Mouse (Mus musculus): ENCODE measurements at regions not wholly inside any gene's neighbourhood (a gene's known extent, or its start where the extent isn't known, plus 50 kb on each side); places are given as distances from the start of the nearest gene placed in this dataset.

DNA sequence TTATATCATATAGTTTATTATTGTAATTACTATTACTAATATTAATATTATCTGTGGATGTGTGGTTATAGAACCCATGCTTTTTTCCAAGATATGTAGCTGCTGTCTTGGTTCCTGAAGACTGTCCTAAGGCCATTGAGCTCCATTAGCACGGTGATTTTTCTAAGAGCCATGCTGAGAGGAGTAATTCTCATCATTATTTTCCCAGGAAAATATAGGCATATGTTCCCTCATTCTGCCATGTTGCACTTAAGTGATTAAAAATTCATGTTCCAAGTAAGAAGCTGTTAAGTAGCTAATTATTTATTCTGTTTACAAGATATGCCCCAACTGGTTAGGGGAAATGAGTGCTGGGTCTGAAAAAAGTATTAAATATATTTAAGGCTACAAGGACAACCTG is 345.4 kb upstream of the Epha5 start:
- H3K36me3 ChIP-seq (ENCODE audit: control insufficient read depth, insufficient read depth, low read length): no peaks in the 10 kb centered on the region
- no peak for ATAC-seq (ENCODE audit: insufficient number of reproducible peaks, low FRiP score, low TSS enrichment, low read depth)
- no peak overlapping the region for H3K4me2 ChIP-seq (ENCODE audit: low read depth, severe bottlenecking)
- H3K9ac ChIP-seq (ENCODE audit: low read length): no peak overlapping the region
- no peaks in the 10 kb centered on the region for H3K27me3 ChIP-seq (ENCODE audit: control insufficient read depth, insufficient read depth, low read length)
- no peak overlapping the region for H3K4me3 ChIP-seq (ENCODE audit: low read depth, low read length)
- DNase-seq (ENCODE audit: low spot score): no peak
- H3K9me3 ChIP-seq (ENCODE audit: control insufficient read depth, low read length): no peaks in the 10 kb centered on the region
- H3K4me1 ChIP-seq (ENCODE audit: control insufficient read depth, insufficient read depth, low read length): no peaks in the 10 kb centered on the region
- no peak overlapping the region for H3K27ac ChIP-seq (replicated peaks; ENCODE audit: low read depth, low read length)
- WGBS: 84% methylated on average over 1 of the region's 1 CpGs

- Histone ChIP-seq H3K4me1 (ENCODE audit: control insufficient read depth, insufficient read depth, low read length) (no peaks in the 10 kb centered on the region), H3K9me3 (ENCODE audit: control insufficient read depth, low read length) (no peaks in the 10 kb centered on the region), H3K27ac (replicated peaks; ENCODE audit: low read depth, low read length) (no peak overlapping the region), H3K36me3 (ENCODE audit: control insufficient read depth, insufficient read depth, low read length) (no peaks in the 10 kb centered on the region), H3K9ac (ENCODE audit: low read length) (no peak overlapping the region), H3K4me3 (ENCODE audit: low read depth, low read length) (no peak overlapping the region), H3K27me3 (ENCODE audit: control insufficient read depth, insufficient read depth, low read length) (no peaks in the 10 kb centered on the region), H3K4me2 (ENCODE audit: low read depth, severe bottlenecking) (no peak overlapping the region)
- DNase-seq (ENCODE audit: low spot score) (no peak), ATAC-seq (ENCODE audit: insufficient number of reproducible peaks, low FRiP score, low TSS enrichment, low read depth) (no peak)
Observed at GRCm38 (mm10) chr5:84752053-84752452, 334.9 kb upstream of the Epha5 start.

GRCm38 (mm10) chr5:84705436-84705835 is 288.3 kb upstream of the Epha5 start:
- no peak overlapping the region for H3K27ac ChIP-seq (replicated peaks; ENCODE audit: low read depth, low read length)
- 86% methylated on average over 2 of the region's 2 CpGs for WGBS
- no peaks in the 10 kb centered on the region for H3K9me3 ChIP-seq (ENCODE audit: control insufficient read depth, low read length)
- no peak overlapping the region for H3K4me3 ChIP-seq (ENCODE audit: low read depth, low read length)
- DNase-seq (ENCODE audit: low spot score): no peak
- no peaks in the 10 kb centered on the region for H3K36me3 ChIP-seq (ENCODE audit: control insufficient read depth, insufficient read depth, low read length)
- no peak for ATAC-seq (ENCODE audit: insufficient number of reproducible peaks, low FRiP score, low TSS enrichment, low read depth)
- H3K4me2 ChIP-seq (ENCODE audit: low read depth, severe bottlenecking): no peak overlapping the region
- no peak overlapping the region for H3K9ac ChIP-seq (ENCODE audit: low read length)
- no peaks in the 10 kb centered on the region for H3K4me1 ChIP-seq (ENCODE audit: control insufficient read depth, insufficient read depth, low read length)
- H3K27me3 ChIP-seq (ENCODE audit: control insufficient read depth, insufficient read depth, low read length): no peaks in the 10 kb centered on the region

DNA sequence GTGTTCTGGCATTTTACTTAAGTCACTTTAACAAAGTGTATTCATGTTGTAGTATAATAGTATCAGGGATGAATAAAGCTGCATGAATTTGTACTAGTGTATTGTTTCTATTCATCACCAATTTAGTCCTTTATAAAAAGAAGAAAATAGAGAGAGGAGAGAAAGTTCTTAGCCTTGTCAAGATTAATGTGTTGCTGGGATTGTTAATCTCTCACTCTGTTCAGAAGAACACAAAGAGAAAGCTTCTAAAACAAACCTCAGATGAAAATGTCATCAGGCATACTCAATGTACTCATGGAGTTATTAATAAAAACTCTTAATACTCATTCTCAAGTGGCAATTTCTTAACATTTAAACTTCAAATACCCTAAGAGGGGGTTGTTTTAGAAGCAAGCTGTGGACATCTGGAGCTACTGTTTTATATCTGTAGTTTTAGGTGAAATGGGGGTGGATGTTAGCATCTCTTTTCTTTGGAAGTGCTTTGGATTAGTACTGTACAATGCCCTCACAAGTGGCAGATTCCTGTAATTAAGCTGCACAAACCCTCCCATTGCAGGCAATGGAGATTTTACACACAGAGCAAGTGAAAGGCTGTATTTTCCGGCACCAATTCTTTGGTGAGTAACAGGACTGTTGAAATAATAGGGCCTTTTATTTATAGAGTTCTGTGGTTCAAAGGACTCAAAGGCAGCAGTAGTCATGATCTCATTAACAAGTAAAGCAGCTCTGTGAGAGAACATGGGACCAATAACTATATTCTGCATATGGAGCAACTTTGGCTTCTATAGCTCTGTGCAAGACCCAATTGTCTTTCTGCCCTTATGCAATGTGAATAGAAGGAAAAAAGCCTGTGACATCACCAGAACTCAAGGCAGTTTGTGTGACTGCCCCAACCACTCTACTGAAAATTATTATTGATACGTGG is 273.4 kb upstream of the Epha5 start:
- no peaks in the 10 kb centered on the region for H3K4me1 ChIP-seq (ENCODE audit: control insufficient read depth, insufficient read depth, low read length)
- no peak overlapping the region for H3K4me2 ChIP-seq (ENCODE audit: low read depth, severe bottlenecking)
- H3K9ac ChIP-seq (ENCODE audit: low read length): no peak overlapping the region
- DNase-seq (ENCODE audit: low spot score) (no peak), ATAC-seq (ENCODE audit: insufficient number of reproducible peaks, low FRiP score, low TSS enrichment, low read depth) (no peak)
- no peaks in the 10 kb centered on the region for H3K27me3 ChIP-seq (ENCODE audit: control insufficient read depth, insufficient read depth, low read length)
- 57% methylated on average over 2 of the region's 2 CpGs for WGBS
- H3K36me3 ChIP-seq (ENCODE audit: control insufficient read depth, insufficient read depth, low read length): no peaks in the 10 kb centered on the region
- no peak overlapping the region for H3K4me3 ChIP-seq (ENCODE audit: low read depth, low read length)
- H3K27ac ChIP-seq (replicated peaks; ENCODE audit: low read depth, low read length): no peak overlapping the region
- no peaks in the 10 kb centered on the region for H3K9me3 ChIP-seq (ENCODE audit: control insufficient read depth, low read length)

DNA sequence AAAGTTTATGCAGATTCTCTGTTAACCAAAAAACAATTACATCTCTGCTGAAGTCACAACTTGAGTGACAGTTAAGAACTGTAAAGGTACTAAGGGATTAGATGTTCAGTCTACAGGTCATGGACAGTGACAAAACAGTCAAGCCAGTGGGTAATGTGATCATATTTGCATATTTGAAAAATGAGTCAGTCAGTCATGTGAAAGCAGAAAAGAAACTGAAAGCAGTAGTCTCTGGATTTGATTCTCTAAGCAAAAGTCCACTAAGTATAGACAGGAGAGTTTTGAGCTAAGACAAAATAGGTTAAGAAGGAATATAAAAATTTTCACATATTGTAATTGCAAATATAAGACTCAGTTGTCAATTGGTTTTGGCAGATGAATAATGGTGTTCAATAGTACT is 270.4 kb upstream of the Epha5 start:
- Histone ChIP-seq H3K36me3 (ENCODE audit: control insufficient read depth, insufficient read depth, low read length) (no peaks in the 10 kb centered on the region), H3K4me2 (ENCODE audit: low read depth, severe bottlenecking) (no peak overlapping the region), H3K27ac (replicated peaks; ENCODE audit: low read depth, low read length) (no peak overlapping the region), H3K9ac (ENCODE audit: low read length) (no peak overlapping the region), H3K9me3 (ENCODE audit: control insufficient read depth, low read length) (no peaks in the 10 kb centered on the region), H3K4me3 (ENCODE audit: low read depth, low read length) (no peak overlapping the region), H3K27me3 (ENCODE audit: control insufficient read depth, insufficient read depth, low read length) (no peaks in the 10 kb centered on the region), H3K4me1 (ENCODE audit: control insufficient read depth, insufficient read depth, low read length) (no peaks in the 10 kb centered on the region)
- ATAC-seq (ENCODE audit: insufficient number of reproducible peaks, low FRiP score, low TSS enrichment, low read depth) (no peak), DNase-seq (ENCODE audit: low spot score) (no peak)

- ATAC-seq (ENCODE audit: insufficient number of reproducible peaks, low FRiP score, low TSS enrichment, low read depth): no peak
Observed at GRCm38 (mm10) chr5:84655171-84655570, 238.0 kb upstream of the Epha5 start.

GRCm38 (mm10) chr5:84635502-84635901 is 218.3 kb upstream of the Epha5 start:
- Histone ChIP-seq H3K9me3 (ENCODE audit: control insufficient read depth, low read length) (no peaks in the 10 kb centered on the region), H3K9ac (ENCODE audit: low read length) (no peak overlapping the region), H3K27ac (replicated peaks; ENCODE audit: low read depth, low read length) (no peak overlapping the region), H3K4me1 (ENCODE audit: control insufficient read depth, insufficient read depth, low read length) (no peaks in the 10 kb centered on the region), H3K27me3 (ENCODE audit: control insufficient read depth, insufficient read depth, low read length) (no peaks in the 10 kb centered on the region), H3K4me2 (ENCODE audit: low read depth, severe bottlenecking) (no peak overlapping the region), H3K4me3 (ENCODE audit: low read depth, low read length) (no peak overlapping the region), H3K36me3 (ENCODE audit: control insufficient read depth, insufficient read depth, low read length) (no peaks in the 10 kb centered on the region)
- 13% methylated on average over 3 of the region's 3 CpGs for WGBS
- DNase-seq (ENCODE audit: low spot score) (no peak), ATAC-seq (ENCODE audit: insufficient number of reproducible peaks, low FRiP score, low TSS enrichment, low read depth) (peak; percentile 76; the same call in 1 of the 2 replicates)

More at GRCm38 (mm10) chr5:84655171-84655570, 238.0 kb upstream of the Epha5 start:
- no peaks in the 10 kb centered on the region for H3K9me3 ChIP-seq (ENCODE audit: control insufficient read depth, low read length)
- H3K27me3 ChIP-seq (ENCODE audit: control insufficient read depth, insufficient read depth, low read length): no peaks in the 10 kb centered on the region
- no peak overlapping the region for H3K27ac ChIP-seq (replicated peaks; ENCODE audit: low read depth, low read length)
- H3K36me3 ChIP-seq (ENCODE audit: control insufficient read depth, insufficient read depth, low read length): no peaks in the 10 kb centered on the region
- no peak overlapping the region for H3K9ac ChIP-seq (ENCODE audit: low read length)
- no peak overlapping the region for H3K4me2 ChIP-seq (ENCODE audit: low read depth, severe bottlenecking)
- DNase-seq (ENCODE audit: low spot score): no peak
- no peaks in the 10 kb centered on the region for H3K4me1 ChIP-seq (ENCODE audit: control insufficient read depth, insufficient read depth, low read length)
- no peak overlapping the region for H3K4me3 ChIP-seq (ENCODE audit: low read depth, low read length)

DNA sequence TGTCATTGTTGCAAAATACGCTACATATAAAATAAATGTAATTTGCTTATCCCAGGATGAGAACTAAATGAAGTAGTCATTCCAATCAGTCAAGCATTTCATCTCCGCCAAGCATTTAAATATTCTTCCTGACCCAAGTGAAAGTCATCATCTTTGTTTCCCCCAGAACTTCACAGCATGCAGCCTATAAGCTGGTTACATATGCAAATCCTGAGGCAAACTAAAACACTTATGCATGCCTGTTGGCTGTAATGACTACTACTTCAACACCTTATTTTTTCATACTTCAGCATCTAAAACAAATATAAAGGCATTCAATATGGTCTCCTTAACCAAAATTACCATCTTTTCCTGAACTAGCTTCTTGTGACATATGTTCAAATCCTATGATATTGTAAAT is 215.7 kb upstream of the Epha5 start:
- Histone ChIP-seq H3K4me1 (ENCODE audit: control insufficient read depth, insufficient read depth, low read length) (no peaks in the 10 kb centered on the region), H3K27me3 (ENCODE audit: control insufficient read depth, insufficient read depth, low read length) (no peaks in the 10 kb centered on the region), H3K4me2 (ENCODE audit: low read depth, severe bottlenecking) (no peak overlapping the region), H3K9ac (ENCODE audit: low read length) (no peak overlapping the region), H3K9me3 (ENCODE audit: control insufficient read depth, low read length) (no peaks in the 10 kb centered on the region), H3K36me3 (ENCODE audit: control insufficient read depth, insufficient read depth, low read length) (no peaks in the 10 kb centered on the region), H3K4me3 (ENCODE audit: low read depth, low read length) (no peak overlapping the region), H3K27ac (replicated peaks; ENCODE audit: low read depth, low read length) (no peak overlapping the region)
- ATAC-seq (ENCODE audit: insufficient number of reproducible peaks, low FRiP score, low TSS enrichment, low read depth): no peak
- 87% methylated on average over 2 of the region's 2 CpGs for WGBS
- DNase-seq (ENCODE audit: low spot score): no peak

DNA sequence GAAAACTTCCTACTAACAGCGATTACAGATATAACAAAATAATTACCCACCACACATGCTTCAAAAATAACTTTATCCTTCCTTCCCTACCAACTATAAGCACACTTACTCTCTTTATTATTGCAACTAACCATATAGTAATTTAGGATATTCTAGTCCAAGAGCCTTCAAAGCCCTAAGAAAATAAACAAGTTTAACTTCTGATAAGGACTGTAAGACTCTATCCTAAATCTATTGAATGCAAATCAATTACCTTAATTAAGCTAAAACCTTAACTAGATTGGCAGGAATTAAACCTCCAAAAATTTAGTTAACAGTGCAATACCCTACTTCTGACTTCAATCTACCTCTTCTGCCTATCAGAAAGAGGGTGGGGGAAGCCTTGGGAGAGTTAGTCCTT is 201.0 kb upstream of the Epha5 start:
- no peaks in the 10 kb centered on the region for H3K4me1 ChIP-seq (ENCODE audit: control insufficient read depth, insufficient read depth, low read length)
- WGBS: 86% methylated on average over 1 of the region's 1 CpGs
- no peak overlapping the region for H3K27ac ChIP-seq (replicated peaks; ENCODE audit: low read depth, low read length)
- H3K9me3 ChIP-seq (ENCODE audit: control insufficient read depth, low read length): no peaks in the 10 kb centered on the region
- DNase-seq (ENCODE audit: low spot score) (no peak), ATAC-seq (ENCODE audit: insufficient number of reproducible peaks, low FRiP score, low TSS enrichment, low read depth) (no peak)
- H3K9ac ChIP-seq (ENCODE audit: low read length): no peak overlapping the region
- H3K4me2 ChIP-seq (ENCODE audit: low read depth, severe bottlenecking): no peak overlapping the region
- H3K4me3 ChIP-seq (ENCODE audit: low read depth, low read length): no peak overlapping the region
- H3K27me3 ChIP-seq (ENCODE audit: control insufficient read depth, insufficient read depth, low read length): no peaks in the 10 kb centered on the region
- H3K36me3 ChIP-seq (ENCODE audit: control insufficient read depth, insufficient read depth, low read length): no peaks in the 10 kb centered on the region

All from limb, embryonic 11.5 days (tissue).